20 mouse cellular contexts compared by ENCODE assay signal in the genomic region with DNA sequence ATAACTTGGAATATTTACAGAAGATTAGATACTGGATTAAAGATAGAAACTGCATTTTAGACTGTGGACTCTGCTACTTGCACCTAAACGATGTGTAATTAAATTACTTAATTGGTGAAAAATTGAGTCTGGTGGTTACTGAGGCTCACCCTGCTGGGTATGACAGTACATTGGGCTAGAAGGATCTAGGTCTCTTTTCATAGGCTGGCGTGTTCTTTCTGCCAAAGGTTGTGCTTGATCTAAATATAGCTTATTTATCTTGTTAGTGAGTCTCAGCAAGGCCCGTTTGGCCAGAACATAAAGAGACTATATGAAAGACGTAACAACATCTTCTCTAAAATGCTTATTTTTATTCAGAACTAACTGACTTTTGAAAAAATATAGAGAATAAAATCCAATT.
A peak's percentile ranks its signal among the peaks of the same experiment; 100 is the strongest.
DNase-seq lines count a peak whose midpoint lies in the region; ATAC-seq and TF ChIP-seq lines count a peak whose summit lies in the region.
"Had no signal": no experiment of that assay in that cellular context is flagged by ENCODE, and none has a peak within 500 bp of the region (broad histone marks: within the 10 kb centered on the region; RNA-seq: fewer than 3 reads in every experiment).

No protein-coding gene starts in this region.

- H3K27me3 ChIP-seq in heart, adult 2 months (ENCODE audit: control insufficient read depth, insufficient read depth, low read length) = no peaks in the 10 kb centered on the region
- no peaks in the 10 kb centered on the region for H3K27me3 ChIP-seq in heart, embryonic 13.5 days (replicated peaks)
- no peaks in the 10 kb centered on the region for H3K27me3 ChIP-seq in liver, adult 2 months (ENCODE audit: control insufficient read depth, insufficient read depth, low read length)
- H3K27me3 ChIP-seq in liver, postnatal 0 days (ENCODE audit: insufficient read depth, low read length) = no peaks in the 10 kb centered on the region
- H3K27me3 ChIP-seq: embryonic facial prominence, embryonic 15.5 days; hindbrain, embryonic 15.5 days had no signal

- H3K9me3 ChIP-seq in heart, embryonic 13.5 days = no peaks in the 10 kb centered on the region
- H3K9me3 ChIP-seq in liver, postnatal 0 days (ENCODE audit: low read length) = no peaks in the 10 kb centered on the region
- H3K9me3 ChIP-seq: embryonic facial prominence, embryonic 15.5 days; forebrain, embryonic 10.5 days; hindbrain, embryonic 15.5 days had no signal

- TF ChIP-seq EP300 in heart, adult 2 months (IDR thresholded peaks at IDR 0.05; ENCODE audit: insufficient read depth, low read depth, low read length) = no peak
- TF ChIP-seq EP300 in liver, postnatal 0 days (IDR thresholded peaks at IDR 0.05; ENCODE audit: low read depth) = no peak

- TF ChIP-seq CTCF in heart, adult 2 months (IDR thresholded peaks at IDR 0.05) = no peak
- TF ChIP-seq CTCF in liver, adult 2 months (IDR thresholded peaks at IDR 0.05; ENCODE audit: low read depth, low read length) = no peak
- TF ChIP-seq CTCF in liver, postnatal 0 days (IDR thresholded peaks at IDR 0.05; ENCODE audit: low read depth) = no peak

- 36% methylated on average over 4 of the region's 4 CpGs for WGBS in heart, adult 2 months
- 33% methylated on average over 4 of the region's 4 CpGs for WGBS in heart, embryonic 13.5 days
- 25% methylated on average over 4 of the region's 4 CpGs for WGBS in liver, adult 2 months
- 49% methylated on average over 4 of the region's 4 CpGs for WGBS in liver, postnatal 0 days (ENCODE audit: insufficient replicate concordance)

- H3K79me2 ChIP-seq in heart, adult 2 months (replicated peaks; ENCODE audit: control insufficient read depth, insufficient read depth, low read length) = 0 out of 2 replicates have a peak, but pooled peaks cover 2% of the 10 kb centered on the region
- peaks cover 33% of the 10 kb centered on the region; the same call in 1 of the 2 replicates for H3K79me2 ChIP-seq in liver, adult 2 months (ENCODE audit: control insufficient read depth, insufficient read depth, low read length)

- H3K4me1 ChIP-seq in heart, adult 2 months (ENCODE audit: control insufficient read depth, insufficient read depth, low read length) = peaks cover 2% of the 10 kb centered on the region
- peaks cover 41% of the 10 kb centered on the region for H3K4me1 ChIP-seq in heart, embryonic 13.5 days
- peaks cover 39% of the 10 kb centered on the region for H3K4me1 ChIP-seq in liver, adult 2 months (ENCODE audit: control insufficient read depth, insufficient read depth, low read length)
- 0 out of 2 replicates have a peak, but pooled peaks cover 4% of the 10 kb centered on the region for H3K4me1 ChIP-seq in liver, postnatal 0 days (ENCODE audit: insufficient read depth)
- H3K4me1 ChIP-seq: embryonic facial prominence, embryonic 15.5 days; forebrain, embryonic 10.5 days; hindbrain, embryonic 15.5 days had no signal

- H3K36me3 ChIP-seq in heart, adult 2 months (ENCODE audit: control insufficient read depth, insufficient read depth, low read length) = peaks cover 9% of the 10 kb centered on the region
- no peaks in the 10 kb centered on the region for H3K36me3 ChIP-seq in heart, embryonic 13.5 days
- H3K36me3 ChIP-seq in liver, adult 2 months (ENCODE audit: control insufficient read depth, insufficient read depth, low read length) = peaks cover 10% of the 10 kb centered on the region
- no peaks in the 10 kb centered on the region for H3K36me3 ChIP-seq in liver, postnatal 0 days (replicated peaks; ENCODE audit: insufficient read depth, low read length)
- H3K36me3 ChIP-seq: embryonic facial prominence, embryonic 15.5 days; forebrain, embryonic 10.5 days; hindbrain, embryonic 15.5 days had no signal

- no peak overlapping the region for H3K4me3 ChIP-seq in heart, adult 2 months
- no peak overlapping the region for H3K4me3 ChIP-seq in heart, embryonic 13.5 days
- H3K4me3 ChIP-seq in liver, adult 2 months (ENCODE audit: insufficient read depth, low read depth, low read length) = no peak overlapping the region
- no peak overlapping the region for H3K4me3 ChIP-seq in liver, postnatal 0 days (ENCODE audit: low read depth, low read length)
- H3K4me3 ChIP-seq: embryonic facial prominence, embryonic 15.5 days; erythroblast, embryonic 14.5 days; forebrain, embryonic 10.5 days; hindbrain, embryonic 15.5 days had no signal

- peak overlapping the region; percentile 29 for H3K4me2 ChIP-seq in heart, embryonic 13.5 days
- H3K4me2 ChIP-seq in liver, postnatal 0 days (ENCODE audit: low read depth, low read length) = no peak overlapping the region
- H3K4me2 ChIP-seq: embryonic facial prominence, embryonic 15.5 days; hindbrain, embryonic 15.5 days had no signal

- no peak overlapping the region for H3K9ac ChIP-seq in heart, adult 2 months (ENCODE audit: low read depth, low read length)
- 0 out of 2 replicates have a peak overlapping the region, but pooled peaks have one; percentile 37 for H3K9ac ChIP-seq in heart, embryonic 13.5 days
- H3K9ac ChIP-seq in liver, adult 2 months (ENCODE audit: low read depth, low read length) = no peak overlapping the region; the same call in 1 of the 2 replicates
- no peak overlapping the region for H3K9ac ChIP-seq in liver, postnatal 0 days (replicated peaks)
- H3K9ac ChIP-seq: embryonic facial prominence, embryonic 15.5 days; hindbrain, embryonic 15.5 days had no signal

- intact Hi-C loops in heart, adult 2 months (cut with DNase I) = loop anchor here (10.0 kb wide), 1 partner anchor 313 kb away; no protein-coding TSS in a partner anchor
- intact Hi-C loops in heart, postnatal 14 days (cut with DNase I) = loop anchor here (10.0 kb wide), 1 partner anchor 313 kb away; no protein-coding TSS in a partner anchor
- intact Hi-C loops in heart, postnatal 36 days (cut with DNase I) = no loop called here

- peak overlapping the region; percentile 75 for H3K27ac ChIP-seq in heart, adult 2 months
- H3K27ac ChIP-seq in heart, embryonic 13.5 days (replicated peaks) = peak overlapping the region; percentile 69
- no peak overlapping the region for H3K27ac ChIP-seq in liver, adult 2 months (replicated peaks; ENCODE audit: insufficient read depth, low read depth, low read length)
- H3K27ac ChIP-seq in liver, postnatal 0 days (ENCODE audit: low read depth) = no peak overlapping the region
- H3K27ac ChIP-seq: embryonic facial prominence, embryonic 15.5 days; forebrain, embryonic 10.5 days; hindbrain, embryonic 15.5 days had no signal

- DNase-seq in heart, adult 2 months = no peak
- DNase-seq in heart, postnatal 14 days = no peak
- no peak for DNase-seq in heart, postnatal 36 days
- peak; percentile 58 for DNase-seq in liver, adult 2 months (ENCODE audit: extremely low read depth, low read depth, low spot score)
- no peak for DNase-seq in liver, postnatal 0 days
- no peak for DNase-seq in cerebellum, adult 9-11 months
- DNase-seq: adrenal gland, adult 8-10 months; adrenal gland, postnatal 36 days; cerebellum, adult 2 months; cerebellum, postnatal 14 days; embryo, embryonic 11 days; gastrocnemius, postnatal 10 days; kidney, adult 11 months; kidney, postnatal 10 days had no signal

- no peak for TF ChIP-seq POLR2A in heart, adult 2 months (IDR thresholded peaks at IDR 0.05; ENCODE audit: insufficient read depth, low read depth, low read length)
- no peak for TF ChIP-seq POLR2A in liver, adult 2 months (IDR thresholded peaks at IDR 0.05; ENCODE audit: extremely low read depth, insufficient read depth, low read length)

- ATAC-seq in heart, embryonic 13.5 days (ENCODE audit: extremely low read depth, insufficient number of reproducible peaks, low FRiP score, low TSS enrichment) = no peak
- no peak for ATAC-seq in liver, postnatal 0 days
- ATAC-seq: forebrain, embryonic 14.5 days had no signal

Comparison
In these comparisons a context has a peak if more than half of its experiments do, and no peak if none do; other contexts are left out.
1. H3K27ac ChIP-seq: peak in heart, adult 2 months (single experiment) and heart, embryonic 13.5 days (single experiment); none in liver, adult 2 months (single experiment) and liver, postnatal 0 days (single experiment).